Mouse (Mus musculus): Measurements from ENCODE around the gene Gm17617. TPM values are rescaled to one million over a fixed set of nuclear protein-coding genes. Genes with fewer than 3 reads are reported as not detected.

Gm17617 gene
- polyA plus RNA-seq, 1 experiment from 2014 or later = not detected

DNA sequence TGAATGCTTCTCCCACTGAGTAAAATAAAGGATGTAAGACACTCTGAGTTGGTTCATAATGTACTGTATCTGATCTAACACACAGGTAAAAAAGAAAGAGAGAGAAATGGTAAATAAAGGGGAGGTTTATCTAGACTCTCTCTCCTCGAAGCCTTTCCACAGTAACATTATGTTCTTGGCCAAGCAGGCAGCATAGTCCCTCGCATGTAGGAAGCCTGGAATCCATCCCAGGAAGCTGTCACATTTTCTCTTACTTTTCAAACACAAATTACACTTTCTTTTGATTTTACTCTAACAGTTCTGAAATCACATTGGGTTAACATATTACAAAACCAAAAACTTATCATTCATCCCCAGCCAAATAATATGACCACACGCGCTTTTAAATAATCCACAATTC lies 40.8 kb downstream of the Gm17617 start:
- Histone ChIP-seq H3K36me3 (ENCODE audit: control insufficient read depth, insufficient read depth, low read length) (no peaks in the 10 kb centered on the region), H3K4me2 (ENCODE audit: low read depth) (no peak overlapping the region), H3K27me3 (ENCODE audit: control insufficient read depth, insufficient read depth, low read length) (no peaks in the 10 kb centered on the region), H3K4me1 (ENCODE audit: control insufficient read depth, insufficient read depth, low read length) (no peaks in the 10 kb centered on the region), H3K9me3 (ENCODE audit: control insufficient read depth, low read length) (no peaks in the 10 kb centered on the region), H3K9ac (ENCODE audit: low read length) (no peak overlapping the region), H3K4me3 (ENCODE audit: low read depth, low read length) (no peak overlapping the region), H3K27ac (ENCODE audit: low read depth, low read length) (no peak overlapping the region)
- no peak for DNase-seq (ENCODE audit: low spot score)
- WGBS = 93% methylated on average over 4 of the region's 4 CpGs
- ATAC-seq (ENCODE audit: insufficient read depth, low FRiP score, low TSS enrichment) = no peak

Other genes with a start within 250 kb of the Gm17617 start
- 6.7 and 7.5 TPM in 2 replicates for gene Unc5a, start 184.1 kb downstream of the Gm17617 start, polyA plus RNA-seq (2014; fragmentation: Nextera tagmentation; extraction: Ambion mirVana)
- gene Hk3, start 112.2 kb downstream of the Gm17617 start, polyA plus RNA-seq (2014; fragmentation: Nextera tagmentation; extraction: Ambion mirVana) = 1.1 and 1.5 TPM in 2 replicates
- gene Uimc1, start 33.2 kb downstream of the Gm17617 start, polyA plus RNA-seq (2014; fragmentation: Nextera tagmentation; extraction: Ambion mirVana) = 28.7 and 29.9 TPM in 2 replicates
- gene Zfp346, start 28.2 kb downstream of the Gm17617 start, polyA plus RNA-seq (2014; fragmentation: Nextera tagmentation; extraction: Ambion mirVana) = 21.6 and 22.0 TPM in 2 replicates
- 3.0 and 3.2 TPM in 2 replicates for gene Fgfr4, start 19.1 kb upstream of the Gm17617 start, polyA plus RNA-seq (2014; fragmentation: Nextera tagmentation; extraction: Ambion mirVana)
- 68.2 and 69.8 TPM in 2 replicates for gene Nsd1, start 76.2 kb upstream of the Gm17617 start, polyA plus RNA-seq (2014; fragmentation: Nextera tagmentation; extraction: Ambion mirVana)
- gene Prelid1, start 187.0 kb upstream of the Gm17617 start, polyA plus RNA-seq (2014; fragmentation: Nextera tagmentation; extraction: Ambion mirVana) = 406 and 417 TPM in 2 replicates
- 89.7 and 90.6 TPM in 2 replicates for gene Rab24, start 188.4 kb upstream of the Gm17617 start, polyA plus RNA-seq (2014; fragmentation: Nextera tagmentation; extraction: Ambion mirVana)
- gene Mxd3, start 196.3 kb upstream of the Gm17617 start, polyA plus RNA-seq (2014; fragmentation: Nextera tagmentation; extraction: Ambion mirVana) = 29.5 and 31.6 TPM in 2 replicates
- 82.1 and 94.8 TPM in 2 replicates for gene Lman2, start 229.2 kb upstream of the Gm17617 start, polyA plus RNA-seq (2014; fragmentation: Nextera tagmentation; extraction: Ambion mirVana)
- 0.59 and 0.97 TPM in 2 replicates for gene Rgs14, start 236.2 kb upstream of the Gm17617 start, polyA plus RNA-seq (2014; fragmentation: Nextera tagmentation; extraction: Ambion mirVana)

Measured in neural tube, embryonic 11.5 days (tissue).